Mouse (Mus musculus) frontal cortex, postnatal 10 days (tissue): ENCODE measurements around the gene Lin7a.

Source experiments
- DNase-seq, 2 experiments: peaks; one replicate each; pipeline ENCODE4 v3.0.0; 2022; ENCODE audit warnings: low spot score in 2 of 2, mixed read lengths in 1 of 2

Lin7a gene

GRCm38 (mm10) chr10:107449496-107450330 lies 178.2 kb downstream of the Lin7a start:
- no peak for DNase-seq

DNA sequence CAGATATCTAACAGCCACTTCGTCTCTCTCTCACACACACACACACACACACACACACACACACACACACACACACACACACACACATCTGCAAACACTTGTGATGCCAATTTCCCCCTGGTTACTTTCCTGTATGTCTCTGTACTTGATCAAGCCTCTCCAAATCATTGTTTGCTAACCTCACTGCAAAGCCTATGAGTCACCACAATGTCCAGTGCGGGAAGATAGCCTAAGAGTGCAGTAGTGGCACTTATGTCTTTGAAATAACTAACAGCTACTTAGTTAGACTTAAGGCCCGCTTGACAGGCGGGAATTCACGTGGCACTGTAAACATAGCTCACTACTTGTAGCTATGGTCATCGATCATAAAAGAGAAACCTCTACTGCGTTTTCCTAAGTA lies 196.3 kb downstream of the Lin7a start:
- no peak for DNase-seq
